Mouse (Mus musculus) ES-Bruce4 (cell line): ENCODE measurements at regions not wholly inside any gene's neighbourhood (a gene's known extent, or its start where the extent isn't known, plus 50 kb on each side); places are given as distances from the start of the nearest gene placed in this dataset.

Experiments
- CTCF ChIP-seq: IDR thresholded peaks from one replicate; pipeline ENCODE4 v1.8.1; 2011; ENCODE audit warnings: low read depth, low read length
- POLR2A ChIP-seq: IDR thresholded peaks from one replicate; pipeline ENCODE4 v1.8.1; 2011; ENCODE audit warnings: low read length; ENCODE audit not compliant: insufficient read depth

GRCm38 (mm10) chr5:132606216-132606615 lies 63.1 kb upstream of the Auts2 start:
- TF ChIP-seq POLR2A (no peak), CTCF (no peak)
